Mouse (Mus musculus) MEL (cell line): ENCODE measurements around the gene Ankrd35. TPM values are rescaled to one million over a fixed set of nuclear protein-coding genes. Genes with fewer than 3 reads are reported as not detected.

ENCODE experiments used
- DNase-seq: peaks from one replicate; pipeline ENCODE4 v3.0.0; 2011; ENCODE audit warnings: low read depth, low spot score
- H3K27ac ChIP-seq: 2 replicates; pipeline ENCODE4 v1.5.1; 2012; ENCODE audit warnings: low read depth, mild to moderate bottlenecking, control low read depth, low read length, moderate library complexity; ENCODE audit not compliant: control insufficient read depth
- H3K27me3 ChIP-seq, 2 experiments: fragments of 150-350 bp in 1 of 2; sonication (generic) in 1 of 2; 2 replicates each; pipeline ENCODE4 v1.6.1; 2012; ENCODE audit warnings: low read length in 2 of 2, mild to moderate bottlenecking in 2 of 2, improper control_type of control experiment in 1 of 2, moderate library complexity in 1 of 2; ENCODE audit not compliant: insufficient read depth in 2 of 2, control insufficient read depth in 1 of 2
- H3K36me3 ChIP-seq, 2 experiments: 2 replicates each; pipeline ENCODE4 v1.6.1; 2012 to 2014; ENCODE audit warnings: low read length in 2 of 2, improper control_type of control experiment in 1 of 2, inconsistent platforms in 1 of 2, mild to moderate bottlenecking in 1 of 2; ENCODE audit not compliant: insufficient read depth in 2 of 2, control insufficient read depth in 1 of 2
- H3K4me1 ChIP-seq, 2 experiments: fragments of 150-350 bp in 1 of 2; sonication (generic) in 1 of 2; 2 replicates each; pipeline ENCODE4 v1.6.1; 2012; ENCODE audit warnings: low read length in 2 of 2, improper control_type of control experiment in 1 of 2, mild to moderate bottlenecking in 1 of 2; ENCODE audit not compliant: insufficient read depth in 2 of 2, control insufficient read depth in 1 of 2
- H3K4me3 ChIP-seq, 2 experiments: fragments of 150-350 bp in 1 of 2; sonication (generic) in 1 of 2; 2 replicates each; pipeline ENCODE4 v1.5.1; 2012; ENCODE audit warnings: low read depth in 2 of 2, low read length in 2 of 2, mild to moderate bottlenecking in 2 of 2, moderate library complexity in 2 of 2, control low read depth in 1 of 2, improper control_type of control experiment in 1 of 2; ENCODE audit not compliant: control insufficient read depth in 1 of 2, insufficient read depth in 1 of 2
- H3K79me2 ChIP-seq: 2 replicates; pipeline ENCODE4 v1.6.1; 2012; ENCODE audit warnings: mild to moderate bottlenecking, low read length, moderate library complexity; ENCODE audit not compliant: control insufficient read depth, poor library complexity, insufficient read depth
- H3K9ac ChIP-seq: 2 replicates; pipeline ENCODE4 v1.6.1; 2012; ENCODE audit warnings: low read depth, mild to moderate bottlenecking, control low read depth, low read length, moderate library complexity; ENCODE audit not compliant: control insufficient read depth, poor library complexity, severe bottlenecking
- H3K9me3 ChIP-seq: fragments of 150-350 bp; sonication (generic); replicated peaks from 2 replicates; pipeline ENCODE4 v1.6.1; 2012; ENCODE audit warnings: mild to moderate bottlenecking, low read length, improper control_type of control experiment, moderate library complexity; ENCODE audit not compliant: insufficient read depth
- BHLHE40 ChIP-seq: IDR thresholded peaks from 2 replicates; pipeline ENCODE4 v1.6.1; 2012; ENCODE audit warnings: low read depth, mild to moderate bottlenecking, inconsistent platforms, low read length, improper control_type of control experiment, borderline replicate concordance
- CHD1 ChIP-seq: IDR thresholded peaks from 2 replicates; pipeline ENCODE4 v1.6.1; 2012; ENCODE audit warnings: low read depth, mild to moderate bottlenecking, inconsistent platforms, low read length, improper control_type of control experiment
- CHD2 ChIP-seq: IDR thresholded peaks from 2 replicates; pipeline ENCODE4 v1.6.1; 2011; ENCODE audit warnings: low read length, improper control_type of control experiment
- CTCF ChIP-seq, 3 experiments: IDR thresholded peaks in 2 of 3; conservative IDR thresholded peaks in 1 of 3; 2 replicates each; pipeline ENCODE4 v1.5.1; 2011 to 2012; ENCODE audit warnings: low read length in 3 of 3, low read depth in 2 of 3, mild to moderate bottlenecking in 2 of 3, improper control_type of control experiment in 1 of 3, inconsistent platforms in 1 of 3, mixed read lengths in 1 of 3, moderate library complexity in 1 of 3; ENCODE audit not compliant: control insufficient read depth in 1 of 3, insufficient read depth in 1 of 3, poor library complexity in 1 of 3, severe bottlenecking in 1 of 3
- E2F4 ChIP-seq: IDR thresholded peaks from 2 replicates; pipeline ENCODE4 v1.6.1; 2011; ENCODE audit warnings: low read depth, low read length, improper control_type of control experiment, borderline replicate concordance
- ELF1 ChIP-seq: IDR thresholded peaks from 2 replicates; pipeline ENCODE4 v1.6.1; 2014; ENCODE audit warnings: low read depth, mild to moderate bottlenecking, inconsistent platforms, low read length, improper control_type of control experiment, moderate library complexity
- EP300 ChIP-seq, 2 experiments: IDR thresholded peaks; 2 replicates each; pipeline ENCODE4 v1.6.1; 2011; ENCODE audit warnings: improper control_type of control experiment in 2 of 2, low read length in 2 of 2, low read depth in 1 of 2, mild to moderate bottlenecking in 1 of 2
- ETS1 ChIP-seq: IDR thresholded peaks from 2 replicates; pipeline ENCODE4 v1.6.1; 2012; ENCODE audit warnings: low read depth, mild to moderate bottlenecking, inconsistent platforms, low read length, improper control_type of control experiment, moderate library complexity
- GABPA ChIP-seq: IDR thresholded peaks from 2 replicates; pipeline ENCODE4 v1.6.1; 2012; ENCODE audit warnings: low read depth, mild to moderate bottlenecking, inconsistent platforms, low read length, improper control_type of control experiment, moderate library complexity
- GATA1 ChIP-seq: IDR thresholded peaks from 2 replicates; pipeline ENCODE4 v1.6.1; 2011; ENCODE audit warnings: low read depth, low read length, improper control_type of control experiment
- JUND ChIP-seq: IDR thresholded peaks from 2 replicates; pipeline ENCODE4 v1.6.1; 2011; ENCODE audit warnings: low read depth, mild to moderate bottlenecking, improper control_type of control experiment, low read length
- KAT2A ChIP-seq: conservative IDR thresholded peaks from 2 replicates; pipeline ENCODE4 v1.6.1; 2012; ENCODE audit warnings: low read depth, low read length, improper control_type of control experiment, inconsistent platforms
- MAFK ChIP-seq: IDR thresholded peaks from 2 replicates; pipeline ENCODE4 v1.6.1; 2011; ENCODE audit warnings: low read depth, mild to moderate bottlenecking, low read length, improper control_type of control experiment, borderline replicate concordance
- MAX ChIP-seq: IDR thresholded peaks from 2 replicates; pipeline ENCODE4 v1.6.1; 2011; ENCODE audit warnings: low read length, improper control_type of control experiment
- MAZ ChIP-seq: IDR thresholded peaks from 2 replicates; pipeline ENCODE4 v1.6.1; 2012; ENCODE audit warnings: low read depth, mild to moderate bottlenecking, inconsistent platforms, low read length, improper control_type of control experiment
- MXI1 ChIP-seq: IDR thresholded peaks from 2 replicates; pipeline ENCODE4 v1.6.1; 2011; ENCODE audit warnings: mild to moderate bottlenecking, low read depth, low read length, improper control_type of control experiment
- MYB ChIP-seq: IDR thresholded peaks from 2 replicates; pipeline ENCODE4 v1.6.1; 2011; ENCODE audit warnings: mild to moderate bottlenecking, low read depth, low read length, improper control_type of control experiment
- MYC ChIP-seq: IDR thresholded peaks from 2 replicates; pipeline ENCODE4 v1.6.1; 2011; ENCODE audit warnings: low read depth, mild to moderate bottlenecking, low read length, improper control_type of control experiment, moderate library complexity
- NELFE ChIP-seq: IDR thresholded peaks from 2 replicates; pipeline ENCODE4 v1.6.1; 2011; ENCODE audit warnings: low read depth, low read length, improper control_type of control experiment
- POLR2A ChIP-seq, 2 experiments: IDR thresholded peaks; 2 replicates each; pipeline ENCODE4 v1.6.1; 2011 to 2012; ENCODE audit warnings: low read length in 2 of 2, mild to moderate bottlenecking in 2 of 2, control low read depth in 1 of 2, improper control_type of control experiment in 1 of 2, low read depth in 1 of 2, moderate library complexity in 1 of 2; ENCODE audit not compliant: control insufficient read depth in 1 of 2, insufficient read depth in 1 of 2, poor library complexity in 1 of 2
- POLR2AphosphoS2 ChIP-seq: IDR thresholded peaks from 2 replicates; pipeline ENCODE4 v1.6.1; 2011; ENCODE audit warnings: low read length, improper control_type of control experiment
- POLR2AphosphoS5 ChIP-seq: IDR thresholded peaks from 2 replicates; pipeline ENCODE4 v1.6.1; 2012; ENCODE audit warnings: low read depth, borderline replicate concordance, mild to moderate bottlenecking, inconsistent platforms, low read length, moderate library complexity, mixed read lengths
- RAD21 ChIP-seq: IDR thresholded peaks from 2 replicates; pipeline ENCODE4 v1.6.1; 2011; ENCODE audit warnings: mild to moderate bottlenecking, low read depth, low read length, improper control_type of control experiment
- RCOR1 ChIP-seq: IDR thresholded peaks from 2 replicates; pipeline ENCODE4 v1.6.1; 2012; ENCODE audit warnings: low read depth, mild to moderate bottlenecking, inconsistent platforms, low read length, improper control_type of control experiment
- SIN3A ChIP-seq: IDR thresholded peaks from 2 replicates; pipeline ENCODE4 v1.6.1; 2012; ENCODE audit warnings: low read length, improper control_type of control experiment, inconsistent platforms
- SMC3 ChIP-seq: IDR thresholded peaks from 2 replicates; pipeline ENCODE4 v1.6.1; 2011; ENCODE audit warnings: low read depth, low read length, improper control_type of control experiment
- TAL1 ChIP-seq: IDR thresholded peaks from 2 replicates; pipeline ENCODE4 v1.6.1; 2012; ENCODE audit warnings: mild to moderate bottlenecking, inconsistent platforms, low read length, moderate library complexity, mixed read lengths
- TBP ChIP-seq: IDR thresholded peaks from 2 replicates; pipeline ENCODE4 v1.8.0; 2011; ENCODE audit warnings: low read depth, low read length, improper control_type of control experiment
- TCF12 ChIP-seq: IDR thresholded peaks from 2 replicates; pipeline ENCODE4 v1.6.1; 2014; ENCODE audit warnings: low read depth, mild to moderate bottlenecking, inconsistent platforms, low read length, improper control_type of control experiment, moderate library complexity
- UBTF ChIP-seq: IDR thresholded peaks from 2 replicates; pipeline ENCODE4 v1.6.1; 2012; ENCODE audit warnings: low read depth, mild to moderate bottlenecking, inconsistent platforms, low read length, improper control_type of control experiment, moderate library complexity, borderline replicate concordance; ENCODE audit not compliant: insufficient read depth
- USF1 ChIP-seq: IDR thresholded peaks from 2 replicates; pipeline ENCODE4 v1.6.1; 2014; ENCODE audit warnings: low read depth, mild to moderate bottlenecking, inconsistent platforms, low read length, improper control_type of control experiment, moderate library complexity
- ZC3H11A ChIP-seq: IDR thresholded peaks from 2 replicates; pipeline ENCODE4 v1.6.1; 2012; ENCODE audit warnings: low read depth, mild to moderate bottlenecking, inconsistent platforms, low read length, improper control_type of control experiment
- ZKSCAN1 ChIP-seq: IDR thresholded peaks from 2 replicates; pipeline ENCODE4 v1.6.1; 2012; ENCODE audit warnings: low read depth, mild to moderate bottlenecking, inconsistent platforms, low read length, improper control_type of control experiment, moderate library complexity
- ZMIZ1 ChIP-seq: IDR thresholded peaks from 2 replicates; pipeline ENCODE4 v1.6.1; 2012; ENCODE audit warnings: low read depth, mild to moderate bottlenecking, inconsistent platforms, low read length, improper control_type of control experiment, moderate library complexity
- ZNF384 ChIP-seq: IDR thresholded peaks from 2 replicates; pipeline ENCODE4 v1.6.1; 2012; ENCODE audit warnings: low read depth, mild to moderate bottlenecking, inconsistent platforms, low read length, improper control_type of control experiment
- polyA plus RNA-seq, 2 experiments: library from polyadenylated mRNA; stranded (reverse) in 1 of 2; unstranded in 1 of 2; fragments of >175 nt in 1 of 2; fragments of >200 nt in 1 of 2; gene quantifications; 2 replicates each; pipeline versions ENCODE4 v1.2.1 to v1.2.4; 2012; ENCODE audit warnings: low replicate concordance in 2 of 2, low read depth in 1 of 2; ENCODE audit not compliant: insufficient read length in 2 of 2, insufficient read depth in 1 of 2, missing spikeins in 1 of 2
- total RNA-seq: library from RNA; depleted of rRNA; stranded (reverse); fragments of 300-350 nt; gene quantifications from 2 replicates; pipeline ENCODE4 v1.2.3, GENCODE M21; 2012

Ankrd35 gene
- total and polyA plus RNA-seq, 3 experiments, result 0.62 to 0.77 TPM; not detected in 1

GRCm38 (mm10) chr3:96634928-96635879 is 34.7 kb upstream of the Ankrd35 start, which contains the start of the genes Pex11b and Gm42957:
TSS of gene Pex11b (plus strand) at chr3:96635376.
TSS of gene Gm42957 (plus strand) at chr3:96635474.
- Histone ChIP-seq H3K9ac (peak within 1 kb of the TSS; percentile 87), H3K27ac (peak within 1 kb of the TSS; percentile 80), H3K9me3 (no peaks in the 10 kb centered on the region), H3K36me3 (peaks cover 18 to 36% of the 10 kb centered on the region in 2 experiments), H3K4me1 (peaks cover 7 to 23% of the 10 kb centered on the region in 2 experiments), H3K27me3 (no peaks in the 10 kb centered on the region), H3K4me3 (peak within 1 kb of the TSS; percentile 73 to 89), H3K79me2 (peaks cover 24% of the 10 kb centered on the region)
- peak; percentile 99 for DNase-seq
- TF ChIP-seq RCOR1 (no peak), MAZ (peak; percentile 80; the same call in 1 of the 2 replicates), JUND (no peak), UBTF (peak; percentile 98; the same call in 1 of the 2 replicates), MXI1 (peak; percentile 97), ZC3H11A (peak; percentile 23; the same call in 1 of the 2 replicates), MYC (peak; percentile 83), USF1 (peak; percentile 65), TAL1 (no peak), MAFK (no peak), MAX (peak; percentile 92), POLR2AphosphoS2 (peak; percentile 92), RAD21 (no peak), CTCF (IDR thresholded peaks at IDR 0.05 in 2 of 3, conservative IDR thresholded peaks at IDR 0.05 in 1 of 3; ENCODE audit: control insufficient read depth in 1 of 3, insufficient read depth in 1 of 3, low read depth in 2 of 3, low read length in 3 of 3, poor library complexity in 1 of 3, severe bottlenecking in 1 of 3) (peak in 2 of 3 experiments; percentile 48 to 49; a peak in 5 of 6 replicates), ELF1 (peak; percentile 62; the same call in 1 of the 2 replicates), ZMIZ1 (peak; percentile 90), SIN3A (peak; percentile 98), KAT2A (peak; percentile 63; the same call in 1 of the 2 replicates), POLR2AphosphoS5 (peak; percentile 34; the same call in 1 of the 2 replicates), NELFE (peak; percentile 88), POLR2A (IDR thresholded peaks at IDR 0.05; ENCODE audit: control insufficient read depth in 1 of 2, insufficient read depth in 1 of 2, low read depth in 1 of 2, low read length in 2 of 2, poor library complexity in 1 of 2) (peak; percentile 89 to 95), CHD2 (no peak), ETS1 (peak; percentile 58; the same call in 1 of the 2 replicates), ZKSCAN1 (no peak), MYB (no peak), E2F4 (peak; percentile 94), CHD1 (no peak; the same call in 1 of the 2 replicates), TCF12 (peak; percentile 76), BHLHE40 (no peak), SMC3 (peak; percentile 42), ZNF384 (no peak), GATA1 (no peak), EP300 (IDR thresholded peaks at IDR 0.05; ENCODE audit: low read depth in 1 of 2, low read length in 2 of 2) (peak in 1 of 2 experiments; percentile 47; a peak in 1 of 4 replicates), TBP (peak; percentile 95), GABPA (0 out of 2 replicates have a peak, but pooled peaks have one; percentile 39)
